Mouse (Mus musculus) megakaryocyte progenitor cell, adult 5-6 weeks (primary cell): ENCODE measurements around the gene Pramel5. TPM values are rescaled to one million over a fixed set of nuclear protein-coding genes. Genes with fewer than 3 reads are reported as not detected.
"Not testable (repeated sequence)": the region's sequence is repeated elsewhere in the genome, so short reads cannot be mapped to it uniquely, and the experiment has no call there.

Experiments
- ATAC-seq: replicated peaks from 2 replicates; pipeline ENCODE4 v1.8.0; 2016; ENCODE audit warnings: mild to moderate bottlenecking, moderate TSS enrichment, inconsistent platforms; ENCODE audit not compliant: poor library complexity
- total RNA-seq, 2 experiments: library from RNA; stranded (forward) in 1 of 2; stranded (reverse) in 1 of 2; fragments of 157-497, 149-512 nt in 1 of 2; fragments of 200-1000 nt in 1 of 2; gene quantifications; 2 replicates each; pipeline versions ENCODE4 v1.2.3 to v1.2.4; 2015 to 2017

Pramel5 gene
- total RNA-seq (2015) (not detected in 2 replicates), total RNA-seq (2017) (not detected in 2 replicates)

DNA sequence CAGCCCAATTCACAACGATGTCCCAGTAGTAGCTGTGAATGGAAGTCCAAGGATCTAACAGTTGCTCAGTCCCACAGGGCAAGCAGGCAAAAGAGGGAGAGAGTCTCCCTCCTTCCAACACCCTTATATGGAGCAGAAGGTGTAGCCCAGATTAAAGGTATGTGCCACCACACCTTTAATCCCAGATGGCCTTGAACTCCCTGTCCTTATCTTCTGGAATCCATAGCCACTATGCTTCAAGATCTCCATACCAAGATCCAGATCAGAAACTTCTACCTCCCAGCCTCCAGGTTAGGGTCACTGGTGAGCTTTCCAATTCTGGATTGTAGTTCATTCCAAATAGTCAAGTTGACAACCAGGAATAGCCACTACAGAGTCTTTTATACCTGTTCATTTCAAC is at the start of gene Pramel5:
Gene Pramel5 (minus strand): TSS at position 101 of the 400 bp plus-strand sequence.
- ATAC-seq, result not testable (repeated sequence)

- not testable (repeated sequence) for ATAC-seq
Measured at GRCm38 (mm10) chr4:144329949-144330348, 49.7 kb upstream of the Pramel5 start, which contains the start of gene Gm13128. Gene Gm13128 (plus strand): TSS chr4:144330249.

DNA sequence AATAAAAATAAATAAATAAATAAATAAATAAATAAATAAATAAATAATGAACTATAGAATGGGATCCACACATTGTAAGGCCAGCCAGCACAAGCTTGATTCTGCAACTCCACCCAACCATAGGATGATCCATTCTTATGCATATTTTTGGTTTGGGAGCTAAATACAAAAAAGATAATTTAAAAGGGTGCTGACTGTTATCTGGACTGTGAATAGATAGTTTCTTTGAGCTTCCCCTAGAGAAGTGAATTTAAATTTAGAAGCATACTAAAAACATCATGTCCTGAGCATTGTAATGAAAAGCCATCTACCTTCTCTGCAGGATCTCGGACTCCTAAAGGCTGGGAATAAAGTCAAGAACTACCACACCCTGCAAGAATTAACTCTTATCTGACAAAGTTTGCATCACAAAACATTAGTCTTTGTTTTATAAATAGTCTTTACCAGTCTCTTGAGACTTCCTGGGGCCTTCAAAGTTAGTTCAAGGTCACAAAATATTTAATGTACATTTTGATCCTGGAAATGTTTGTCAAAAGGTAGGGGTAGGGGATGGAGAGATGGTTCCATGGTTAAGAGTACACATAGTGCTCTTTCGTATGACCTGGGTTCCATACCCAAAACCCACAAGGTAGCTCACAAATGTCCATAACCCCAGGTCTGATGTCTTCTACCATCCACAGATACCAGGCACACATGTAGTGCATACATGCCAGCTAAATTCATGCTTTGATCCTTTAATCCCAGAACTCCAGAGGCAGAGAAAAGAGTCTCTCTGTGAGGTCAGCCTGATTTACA is 32.6 kb upstream of the Pramel5 start:
- not testable (repeated sequence) for ATAC-seq

- ATAC-seq, result peak; percentile 76
Measured at GRCm38 (mm10) chr4:144299414-144299813, 19.1 kb upstream of the Pramel5 start.

DNA sequence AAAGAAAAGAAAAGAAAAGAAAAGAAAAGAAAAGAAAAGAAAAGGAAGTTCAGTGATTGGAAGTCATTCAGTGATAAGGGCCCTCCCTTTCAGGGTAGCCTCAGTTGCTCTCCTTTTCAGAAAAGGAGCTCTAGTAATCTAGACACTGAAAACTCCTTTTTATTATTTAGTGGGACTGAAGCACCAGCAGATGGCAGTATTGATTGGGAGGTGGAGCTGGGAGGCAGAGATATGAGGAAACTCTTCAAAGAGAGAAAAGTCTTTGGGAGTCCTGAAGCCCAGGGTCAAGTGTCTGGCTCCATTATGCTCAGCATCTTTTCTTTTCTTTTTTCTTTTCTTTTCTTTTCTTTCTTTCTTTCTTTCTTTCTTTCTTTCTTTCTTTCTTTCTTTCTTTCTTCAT is 25.5 kb downstream of the Pramel5 start:
- peak; percentile 80 for ATAC-seq

Other genes starting within 250 kb of the Pramel5 start
- gene Pramel4, start 221.4 kb downstream of the Pramel5 start, total RNA-seq (2015), result not detected in 2 replicates
- not detected in 2 replicates for gene Pramel4, start 221.4 kb downstream of the Pramel5 start, total RNA-seq (2017)
- gene Gm13102, start 174.0 kb downstream of the Pramel5 start, total RNA-seq (2015), result not detected in 2 replicates
- gene Gm13102, start 174.0 kb downstream of the Pramel5 start, total RNA-seq (2017), result not detected in 2 replicates
- gene Oog3, start 117.8 kb downstream of the Pramel5 start, total RNA-seq (2015), result not detected in 2 replicates
- not detected in 2 replicates for gene Oog3, start 117.8 kb downstream of the Pramel5 start, total RNA-seq (2017)
- not detected in 2 replicates for gene Oog2, start 89.8 kb downstream of the Pramel5 start, total RNA-seq (2015)
- gene Oog2, start 89.8 kb downstream of the Pramel5 start, total RNA-seq (2017), result not detected in 2 replicates
- not detected in 2 replicates for gene C87977, start 67.2 kb downstream of the Pramel5 start, total RNA-seq (2015)
- gene C87977, start 67.2 kb downstream of the Pramel5 start, total RNA-seq (2017), result not detected in 2 replicates
- gene Gm13128, start 49.8 kb upstream of the Pramel5 start, total RNA-seq (2015), result not detected in 2 replicates
- gene Gm13128, start 49.8 kb upstream of the Pramel5 start, total RNA-seq (2017), result not detected in 2 replicates
- gene Gm13119, start 77.5 kb upstream of the Pramel5 start, total RNA-seq (2015), result not detected in 2 replicates
- not detected in 2 replicates for gene Gm13119, start 77.5 kb upstream of the Pramel5 start, total RNA-seq (2017)
- not detected in 2 replicates for gene Pramef20, start 97.4 kb upstream of the Pramel5 start, total RNA-seq (2015)
- gene Pramef20, start 97.4 kb upstream of the Pramel5 start, total RNA-seq (2017), result not detected in 2 replicates
- not detected in 2 replicates for gene Pramef12, start 128.0 kb upstream of the Pramel5 start, total RNA-seq (2015)
- gene Pramef12, start 128.0 kb upstream of the Pramel5 start, total RNA-seq (2017), result not detected in 2 replicates
- not detected in 2 replicates for gene 1700012P22Rik, start 158.3 kb upstream of the Pramel5 start, total RNA-seq (2015)
- not detected in 2 replicates for gene 1700012P22Rik, start 158.3 kb upstream of the Pramel5 start, total RNA-seq (2017)
- gene Gm9944, start 172.8 kb upstream of the Pramel5 start, total RNA-seq (2015), result not detected in 2 replicates
- not detected in 2 replicates for gene Gm9944, start 172.8 kb upstream of the Pramel5 start, total RNA-seq (2017)
- gene Aadacl3, start 183.3 kb upstream of the Pramel5 start, total RNA-seq (2015), result not detected in 2 replicates
- gene Aadacl3, start 183.3 kb upstream of the Pramel5 start, total RNA-seq (2017), result not detected in 2 replicates
- not detected in 2 replicates for gene 9430007A20Rik, start 239.3 kb upstream of the Pramel5 start, total RNA-seq (2015)
- gene 9430007A20Rik, start 239.3 kb upstream of the Pramel5 start, total RNA-seq (2017), result not detected in 2 replicates